Mouse (Mus musculus): ENCODE results near the gene Lsm14a.
"Not testable (repeated sequence)": the region's sequence is repeated elsewhere in the genome, so short reads cannot be mapped to it uniquely, and the experiment has no call there.

Lsm14a gene

GRCm38 (mm10) chr7:34355629-34356028, 37.5 kb downstream of the Lsm14a start:
- DNase-seq = no peak

- DNase-seq = peak; percentile 29
Observed at GRCm38 (mm10) chr7:34351997-34352396, 41.1 kb downstream of the Lsm14a start.

- no peak for DNase-seq
Observed at GRCm38 (mm10) chr7:34350166-34350565, 42.9 kb downstream of the Lsm14a start.

- DNase-seq = no peak
Observed at GRCm38 (mm10) chr7:34348011-34348410, 45.1 kb downstream of the Lsm14a start.

- DNase-seq = no peak
Observed at GRCm38 (mm10) chr7:34347041-34347440, 46.1 kb downstream of the Lsm14a start.

- DNase-seq = no peak
Observed at GRCm38 (mm10) chr7:34346505-34346904, 46.6 kb downstream of the Lsm14a start.

- DNase-seq = no peak
Observed at GRCm38 (mm10) chr7:34342040-34342793, 50.9 kb downstream of the Lsm14a start.

GRCm38 (mm10) chr7:34340841-34341240, 52.3 kb downstream of the Lsm14a start:
- DNase-seq = no peak

- DNase-seq = no peak
Observed at GRCm38 (mm10) chr7:34339164-34339489, 54.0 kb downstream of the Lsm14a start.

GRCm38 (mm10) chr7:34338445-34339163, 54.5 kb downstream of the Lsm14a start:
- DNase-seq = no peak

- no peak for DNase-seq
Observed at GRCm38 (mm10) chr7:34337268-34337667, 55.8 kb downstream of the Lsm14a start.

GRCm38 (mm10) chr7:34336545-34336944, 56.6 kb downstream of the Lsm14a start:
- DNase-seq = not testable (repeated sequence)

- no peak for DNase-seq
Observed at GRCm38 (mm10) chr7:34327493-34327892, 65.6 kb downstream of the Lsm14a start.

GRCm38 (mm10) chr7:34324857-34325256, 68.3 kb downstream of the Lsm14a start:
- DNase-seq = no peak

- no peak for DNase-seq
Observed at GRCm38 (mm10) chr7:34324005-34324404, 69.1 kb downstream of the Lsm14a start.

- DNase-seq = no peak
Observed at GRCm38 (mm10) chr7:34323351-34323750, 69.8 kb downstream of the Lsm14a start.

GRCm38 (mm10) chr7:34321958-34322357, 71.2 kb downstream of the Lsm14a start:
- DNase-seq = no peak

GRCm38 (mm10) chr7:34321119-34321518, 72.0 kb downstream of the Lsm14a start:
- no peak for DNase-seq

- no peak for DNase-seq
Observed at GRCm38 (mm10) chr7:34319957-34320356, 73.2 kb downstream of the Lsm14a start.

- DNase-seq = no peak
Observed at GRCm38 (mm10) chr7:34319123-34319522, 74.0 kb downstream of the Lsm14a start.

- DNase-seq = no peak
Observed at GRCm38 (mm10) chr7:34317901-34318476, 75.1 kb downstream of the Lsm14a start.

GRCm38 (mm10) chr7:34313443-34313875, 79.7 kb downstream of the Lsm14a start, which contains the start of gene 4931406P16Rik:
Gene 4931406P16Rik, minus strand, starts transcription at chr7:34313551.
- peak; percentile 91 for DNase-seq

GRCm38 (mm10) chr7:34312786-34313442, 80.2 kb downstream of the Lsm14a start:
- DNase-seq = no peak
